Mouse (Mus musculus): ENCODE results near the gene Mtnr1b.

The Mtnr1b gene

DNA sequence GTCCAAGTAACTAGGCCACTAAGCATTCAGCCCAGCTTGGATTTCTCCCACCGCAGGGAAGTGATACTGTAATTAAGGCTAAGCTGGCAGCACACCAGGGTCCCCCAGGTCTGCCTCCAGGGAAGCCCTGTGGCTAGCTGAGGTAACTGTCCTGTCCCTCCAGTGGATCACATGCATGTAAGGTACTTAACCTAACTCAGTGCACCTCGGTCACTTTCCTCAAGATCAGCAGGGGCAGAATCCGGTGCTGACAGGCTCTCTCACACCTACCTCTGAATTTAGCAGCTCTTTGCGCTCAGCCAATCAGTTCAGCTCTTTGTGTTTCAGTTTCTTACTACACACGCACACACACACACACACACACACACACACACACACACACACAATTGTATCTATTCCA is 13.0 kb downstream of the Mtnr1b start:
- no peak for TF ChIP-seq GATA4 (IDR thresholded peaks at IDR 0.05; ENCODE audit: insufficient replicate concordance, low read length)

GRCm38 (mm10) chr9:15850749-15851148 is 23.6 kb downstream of the Mtnr1b start:
- TF ChIP-seq GATA4 (IDR thresholded peaks at IDR 0.05; ENCODE audit: insufficient replicate concordance, low read length) = no peak

- no peak for TF ChIP-seq GATA4 (IDR thresholded peaks at IDR 0.05; ENCODE audit: insufficient replicate concordance, low read length)
These were observed 29.0 kb downstream of the Mtnr1b start for GRCm38 (mm10) chr9:15845390-15845789.

DNA sequence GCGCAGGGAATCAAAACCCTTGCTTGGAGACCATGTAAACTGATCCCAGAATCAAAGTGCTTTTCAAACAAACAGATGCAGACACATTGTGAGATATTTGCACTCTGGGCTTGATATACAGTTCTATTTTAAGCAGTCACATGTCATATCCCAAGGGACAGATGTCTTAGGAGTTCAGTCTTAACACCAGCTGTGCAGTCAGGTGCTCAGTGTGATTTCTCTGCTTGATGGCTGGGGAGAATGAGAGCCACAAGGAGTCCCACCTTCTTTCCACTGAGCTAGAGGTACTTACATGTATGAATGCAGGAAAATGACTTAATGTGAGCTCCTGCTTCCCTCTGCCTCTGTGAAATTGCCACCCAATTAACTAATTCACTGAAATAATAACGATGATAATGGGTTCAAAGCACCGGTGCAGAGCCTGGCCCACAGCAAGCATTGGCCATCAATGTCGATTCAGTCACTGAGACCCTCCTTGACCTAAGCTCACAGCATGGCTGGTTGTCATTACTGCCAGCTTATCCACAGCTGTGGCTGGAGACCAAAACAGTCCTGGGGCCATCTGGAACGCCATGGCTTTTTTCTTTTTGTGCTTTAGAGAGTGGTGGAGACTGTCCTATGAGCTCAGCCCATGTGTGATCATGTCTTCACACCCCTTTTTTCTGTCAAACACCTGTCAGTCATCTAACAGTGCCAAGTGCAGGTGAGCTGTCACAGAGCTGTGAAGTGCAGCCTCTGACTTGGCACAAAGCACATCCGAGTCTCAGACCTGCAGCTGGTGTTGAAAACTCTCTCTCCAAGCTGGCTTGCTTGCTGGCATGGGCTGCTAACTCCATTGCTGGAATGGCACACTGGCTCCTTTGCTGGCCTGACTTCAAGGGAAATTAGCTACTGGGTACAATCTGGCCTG is 61.1 kb downstream of the Mtnr1b start:
- no peak for TF ChIP-seq GATA4 (IDR thresholded peaks at IDR 0.05; ENCODE audit: insufficient replicate concordance, low read length)

- no peak for TF ChIP-seq GATA4 (IDR thresholded peaks at IDR 0.05; ENCODE audit: insufficient replicate concordance, low read length)
These were observed 70.1 kb downstream of the Mtnr1b start for GRCm38 (mm10) chr9:15804296-15804695.

DNA sequence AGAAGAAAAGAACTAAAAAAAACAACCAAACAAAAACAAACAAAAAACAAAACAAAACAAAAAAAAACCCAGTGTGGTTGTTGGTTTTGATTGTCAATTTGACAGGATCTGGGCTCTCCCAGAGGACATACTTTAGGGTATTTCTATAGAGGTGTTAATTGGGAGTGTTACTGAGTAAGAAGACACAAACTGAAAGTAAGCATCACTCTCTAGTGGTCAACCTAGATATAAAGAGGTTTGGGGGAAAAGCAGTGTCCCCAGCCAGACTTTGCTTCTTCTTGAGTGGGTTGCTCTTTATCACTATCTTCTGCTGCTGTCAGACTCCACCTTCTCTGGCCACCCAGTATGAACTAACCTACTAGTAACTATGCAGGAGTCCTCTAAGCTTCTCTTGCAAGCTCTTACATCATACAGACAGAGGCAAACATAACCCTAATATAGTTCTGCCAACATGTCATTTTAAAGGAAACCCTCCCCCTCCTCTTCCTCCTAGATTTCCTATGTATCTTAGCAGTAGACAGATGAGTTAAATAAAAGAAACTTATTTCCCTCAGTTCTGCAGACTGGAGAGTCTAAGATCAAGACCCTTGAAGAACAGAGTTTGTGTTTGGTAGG is 71.8 kb downstream of the Mtnr1b start:
- TF ChIP-seq GATA4 (IDR thresholded peaks at IDR 0.05; ENCODE audit: insufficient replicate concordance, low read length) = no peak

GRCm38 (mm10) chr9:15800402-15800801 is 74.0 kb downstream of the Mtnr1b start:
- no peak for TF ChIP-seq GATA4 (IDR thresholded peaks at IDR 0.05; ENCODE audit: insufficient replicate concordance, low read length)

- TF ChIP-seq GATA4 (IDR thresholded peaks at IDR 0.05; ENCODE audit: insufficient replicate concordance, low read length) = no peak
These were observed 79.9 kb downstream of the Mtnr1b start for GRCm38 (mm10) chr9:15794408-15794807.

- TF ChIP-seq GATA4 (IDR thresholded peaks at IDR 0.05; ENCODE audit: insufficient replicate concordance, low read length) = no peak
These were observed 82.3 kb downstream of the Mtnr1b start for GRCm38 (mm10) chr9:15792076-15792475.

GRCm38 (mm10) chr9:15786610-15787009 is 87.7 kb downstream of the Mtnr1b start:
- TF ChIP-seq GATA4 (IDR thresholded peaks at IDR 0.05; ENCODE audit: insufficient replicate concordance, low read length) = no peak

DNA sequence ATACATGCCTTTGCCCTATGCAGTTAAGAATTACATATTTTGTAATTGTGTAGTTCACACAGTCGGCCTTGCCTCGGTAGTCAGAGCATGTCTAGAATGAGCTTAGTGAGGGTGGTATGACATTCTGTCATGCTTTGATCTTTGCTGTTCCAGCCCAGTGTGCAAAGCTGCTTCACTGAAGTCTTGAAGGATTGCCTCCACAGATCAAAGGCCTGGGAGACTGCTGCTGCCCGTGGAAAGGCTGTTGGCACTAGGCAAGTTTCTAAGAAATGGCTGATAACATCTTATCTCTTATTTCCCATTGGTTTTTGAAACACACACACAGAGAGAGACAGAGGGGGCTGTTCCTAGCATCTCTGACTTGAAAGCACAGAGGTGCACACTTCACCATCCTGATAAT is 88.2 kb downstream of the Mtnr1b start:
- TF ChIP-seq GATA4 (IDR thresholded peaks at IDR 0.05; ENCODE audit: insufficient replicate concordance, low read length) = no peak

GRCm38 (mm10) chr9:15781936-15782335 is 92.4 kb downstream of the Mtnr1b start:
- TF ChIP-seq GATA4 (IDR thresholded peaks at IDR 0.05; ENCODE audit: insufficient replicate concordance, low read length) = no peak

GRCm38 (mm10) chr9:15774911-15775310 is 99.4 kb downstream of the Mtnr1b start:
- no peak for TF ChIP-seq GATA4 (IDR thresholded peaks at IDR 0.05; ENCODE audit: insufficient replicate concordance, low read length)
